Comparison of ENCODE assay signal across 16 mouse cellular contexts in the genomic region with DNA sequence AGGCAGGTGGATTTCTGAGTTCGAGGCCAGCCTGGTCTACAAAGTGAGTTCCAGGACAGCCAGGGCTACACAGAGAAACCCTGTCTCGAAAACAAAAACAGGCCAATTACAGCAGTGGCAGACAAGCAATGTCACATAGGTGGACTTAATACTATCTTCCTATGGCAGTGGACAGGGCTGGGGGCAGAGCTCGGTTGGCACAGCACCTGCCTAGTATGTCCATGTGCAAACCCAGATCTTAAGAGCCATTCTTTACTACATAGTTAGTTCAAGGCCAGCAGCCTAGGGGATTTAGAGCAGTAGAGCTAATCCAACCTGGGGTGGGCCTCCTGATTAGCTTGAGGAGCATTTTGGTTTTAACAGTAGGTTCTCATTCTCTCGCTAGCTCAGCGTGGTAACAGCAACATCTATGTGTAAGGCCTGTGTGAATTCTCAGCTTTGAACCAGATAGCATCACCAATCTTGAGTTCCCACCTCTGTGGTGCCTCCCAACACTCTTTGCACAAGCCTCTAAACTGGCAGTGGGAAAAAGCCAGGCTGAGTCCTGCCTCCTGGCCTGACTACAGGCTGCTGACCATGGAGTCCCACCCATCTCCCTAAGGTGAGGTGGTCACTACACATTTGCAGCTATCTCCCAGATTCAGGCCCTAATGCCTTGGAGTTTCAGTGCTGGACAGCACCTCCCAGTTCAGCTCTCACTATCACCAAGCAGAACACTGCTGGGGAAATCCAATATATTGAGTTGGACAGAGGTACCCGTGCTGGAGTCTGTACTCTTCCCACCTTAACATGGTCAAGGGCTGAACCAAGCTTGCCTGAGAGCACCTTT. TPM values are rescaled to one million over a fixed set of nuclear protein-coding genes. Genes with fewer than 3 reads are reported as not detected.
DNase-seq lines count a peak whose midpoint lies in the region; ATAC-seq lines count a peak whose summit lies in the region.
"Had no signal": no experiment of that assay in that cellular context is flagged by ENCODE, and none has a peak within 500 bp of the region (broad histone marks: within the 10 kb centered on the region; RNA-seq: fewer than 3 reads in every experiment).

No protein-coding gene starts in this region.

- H3K9me3 ChIP-seq in kidney, embryonic 15.5 days (replicated peaks): no peaks in the 10 kb centered on the region
- H3K9me3 ChIP-seq in liver, embryonic 13.5 days (replicated peaks): no peaks in the 10 kb centered on the region
- no peaks in the 10 kb centered on the region for H3K9me3 ChIP-seq in kidney, embryonic 14.5 days (ENCODE audit: control insufficient read depth, low read length)
- H3K9me3 ChIP-seq: limb, embryonic 13.5 days; megakaryocyte, embryonic 14.5 days; midbrain, embryonic 15.5 days had no signal

- no peaks in the 10 kb centered on the region for H3K27me3 ChIP-seq in kidney, embryonic 15.5 days
- no peaks in the 10 kb centered on the region for H3K27me3 ChIP-seq in liver, embryonic 13.5 days
- no peaks in the 10 kb centered on the region for H3K27me3 ChIP-seq in kidney, embryonic 14.5 days (ENCODE audit: control insufficient read depth, insufficient read depth, low read length)
- H3K27me3 ChIP-seq: limb, embryonic 13.5 days; midbrain, embryonic 15.5 days had no signal

- H3K27ac ChIP-seq in kidney, embryonic 15.5 days: 0 out of 2 replicates have a peak overlapping the region, but pooled peaks have one; percentile 10
- peak overlapping the region; percentile 96 for H3K27ac ChIP-seq in liver, embryonic 13.5 days
- H3K27ac ChIP-seq in kidney, embryonic 14.5 days (ENCODE audit: low read depth, low read length): no peak overlapping the region
- H3K27ac ChIP-seq: limb, embryonic 13.5 days; midbrain, embryonic 15.5 days had no signal

- H3K9ac ChIP-seq in kidney, embryonic 15.5 days: no peak overlapping the region
- peak overlapping the region; percentile 94 for H3K9ac ChIP-seq in liver, embryonic 13.5 days
- no peak overlapping the region for H3K9ac ChIP-seq in kidney, embryonic 14.5 days (ENCODE audit: low read depth, low read length)
- H3K9ac ChIP-seq: limb, embryonic 13.5 days; midbrain, embryonic 15.5 days had no signal

- H3K4me1 ChIP-seq in kidney, embryonic 15.5 days: peaks cover 26% of the 10 kb centered on the region
- H3K4me1 ChIP-seq in liver, embryonic 13.5 days (replicated peaks): peaks cover 68% of the 10 kb centered on the region
- H3K4me1 ChIP-seq in kidney, embryonic 14.5 days (ENCODE audit: control insufficient read depth, insufficient read depth, low read length): peaks cover 4% of the 10 kb centered on the region; the same call in 1 of the 2 replicates

- peak; percentile 17 for DNase-seq in embryo, embryonic 10.5 days (ENCODE audit: low spot score)
- DNase-seq in embryo, embryonic 11 days: no peak
- DNase-seq in kidney, postnatal 4 days: no peak
- no peak for DNase-seq in liver, embryonic 13.5 days
- no peak for DNase-seq in urinary bladder, postnatal 36 days (ENCODE audit: low spot score in 2 of 2)
- no peak for DNase-seq in lung, postnatal 10 days
- DNase-seq: cerebellum, adult 11-12 months; kidney, adult 18-20 months had no signal

- no peak for ATAC-seq in kidney, embryonic 15.5 days (replicated peaks; ENCODE audit: low FRiP score)
- peak; percentile 3; the same call in 1 of the 2 replicates for ATAC-seq in liver, embryonic 13.5 days (ENCODE audit: low read depth)
- ATAC-seq in kidney, embryonic 14.5 days (ENCODE audit: low FRiP score, low TSS enrichment): no peak
- ATAC-seq: forebrain, embryonic 14.5 days; hindbrain, embryonic 16.5 days; lung, postnatal 0 days; midbrain, embryonic 15.5 days had no signal

- peaks cover 31% of the 10 kb centered on the region for H3K36me3 ChIP-seq in kidney, embryonic 15.5 days
- H3K36me3 ChIP-seq in liver, embryonic 13.5 days: peaks cover 37% of the 10 kb centered on the region
- H3K36me3 ChIP-seq in kidney, embryonic 14.5 days (ENCODE audit: control insufficient read depth, insufficient read depth, low read length): peaks cover 26% of the 10 kb centered on the region

- WGBS in kidney, embryonic 15.5 days: 69% methylated on average over 6 of the region's 6 CpGs
- WGBS in liver, embryonic 13.5 days (ENCODE audit: insufficient replicate concordance): 34% methylated on average over 6 of the region's 6 CpGs
- WGBS in kidney, embryonic 14.5 days: 65% methylated on average over 6 of the region's 6 CpGs

- no peak overlapping the region for H3K4me2 ChIP-seq in kidney, embryonic 15.5 days
- H3K4me2 ChIP-seq in liver, embryonic 13.5 days: peak overlapping the region; percentile 90
- no peak overlapping the region for H3K4me2 ChIP-seq in kidney, embryonic 14.5 days (replicated peaks; ENCODE audit: low read depth, low read length)
- H3K4me2 ChIP-seq: limb, embryonic 13.5 days; midbrain, embryonic 15.5 days had no signal

- no peak overlapping the region for H3K4me3 ChIP-seq in kidney, embryonic 15.5 days (replicated peaks)
- peak overlapping the region; percentile 85 for H3K4me3 ChIP-seq in liver, embryonic 13.5 days (replicated peaks)
- no peak overlapping the region for H3K4me3 ChIP-seq in kidney, embryonic 14.5 days (ENCODE audit: low read length)
- H3K4me3 ChIP-seq: megakaryocyte, embryonic 14.5 days; midbrain, embryonic 15.5 days had no signal

RNA-seq across cellular contexts. Expression of a gene that starts 2.8 kb away (rescaled TPM):
- 1,379 and 1,393 TPM in 2 replicates for polyA plus RNA-seq in kidney, embryonic 15.5 days (2015; fragmentation: Nextera tagmentation; extraction: Ambion mirVana)
- 1,198 and 1,374 TPM in 2 replicates for polyA plus RNA-seq in liver, embryonic 13.5 days (2015; fragmentation: Nextera tagmentation; extraction: Ambion mirVana)
- 1,603 and 2,211 TPM in 2 replicates for polyA plus RNA-seq in kidney, embryonic 14.5 days (2014; fragmentation: Nextera tagmentation; extraction: Ambion mirVana)

RNA-seq across cellular contexts. Expression of a gene that starts 35.1 kb away (rescaled TPM):
- 123 and 127 TPM in 2 replicates for polyA plus RNA-seq in kidney, embryonic 15.5 days (2015; fragmentation: Nextera tagmentation; extraction: Ambion mirVana)
- 69.3 and 83.8 TPM in 2 replicates for polyA plus RNA-seq in liver, embryonic 13.5 days (2015; fragmentation: Nextera tagmentation; extraction: Ambion mirVana)
- polyA plus RNA-seq in kidney, embryonic 14.5 days (2014; fragmentation: Nextera tagmentation; extraction: Ambion mirVana): 94.6 and 128 TPM in 2 replicates
